Mouse (Mus musculus) forebrain, embryonic 15.5 days (tissue): Measurements from ENCODE around the gene Map2. TPM values are rescaled to one million over a fixed set of nuclear protein-coding genes. Genes with fewer than 3 reads are reported as not detected.
A peak's percentile ranks its signal among the peaks of the same experiment; 100 is the strongest.

Source experiments
- ATAC-seq: fragments of 200-750 bp; cut with Nextera tagmentation; replicated peaks from 2 replicates; pipeline ENCODE4 v1.8.0; 2017; ENCODE audit warnings: mild to moderate bottlenecking, moderate TSS enrichment, moderate library complexity
- H3K27ac ChIP-seq: fragments of 300-500 bp; sonication (generic); replicated peaks from 2 replicates; pipeline ENCODE4 v1.5.1; 2015; ENCODE audit warnings: mild to moderate bottlenecking, inconsistent platforms
- H3K27me3 ChIP-seq: fragments of 300-500 bp; sonication (generic); 2 replicates; pipeline ENCODE4 v1.6.1; 2015; ENCODE audit warnings: inconsistent platforms
- H3K36me3 ChIP-seq: fragments of 300-500 bp; sonication (generic); 2 replicates; pipeline ENCODE4 v1.6.1; 2015; ENCODE audit warnings: mild to moderate bottlenecking, inconsistent platforms
- H3K4me1 ChIP-seq: fragments of 300-500 bp; sonication (generic); 2 replicates; pipeline ENCODE4 v1.6.1; 2015; ENCODE audit warnings: inconsistent platforms
- H3K4me2 ChIP-seq: fragments of 300-500 bp; sonication (generic); replicated peaks from 2 replicates; pipeline ENCODE4 v1.6.1; 2015; ENCODE audit warnings: mild to moderate bottlenecking, inconsistent platforms
- H3K4me3 ChIP-seq: fragments of 300-500 bp; sonication (generic); 2 replicates; pipeline ENCODE4 v1.5.1; 2015; ENCODE audit warnings: mild to moderate bottlenecking, inconsistent platforms
- H3K9ac ChIP-seq: fragments of 300-500 bp; sonication (generic); replicated peaks from 2 replicates; pipeline ENCODE4 v1.6.1; 2015; ENCODE audit warnings: mild to moderate bottlenecking, inconsistent platforms
- H3K9me3 ChIP-seq: fragments of 300-500 bp; sonication (generic); 2 replicates; pipeline ENCODE4 v1.6.1; 2016; ENCODE audit warnings: inconsistent platforms
- WGBS: fragments of 180-500 bp; shearing (Covaris S2); methylation state at CpG from one replicate; pipeline ENCODE4 v1.1.7; 2015; ENCODE audit warnings: mixed read lengths; 5-methylcytosine and 5-hydroxymethylcytosine counted together
- polyA plus RNA-seq: library from polyadenylated mRNA; unstranded; fragments of >200 nt; fragmentation: Nextera tagmentation; extraction: Ambion mirVana; gene quantifications from 2 replicates; pipeline ENCODE4 v1.2.1, GENCODE M21; 2015

The Map2 gene
- polyA plus RNA-seq, 1 experiment from 2014 or later: 448 TPM

DNA sequence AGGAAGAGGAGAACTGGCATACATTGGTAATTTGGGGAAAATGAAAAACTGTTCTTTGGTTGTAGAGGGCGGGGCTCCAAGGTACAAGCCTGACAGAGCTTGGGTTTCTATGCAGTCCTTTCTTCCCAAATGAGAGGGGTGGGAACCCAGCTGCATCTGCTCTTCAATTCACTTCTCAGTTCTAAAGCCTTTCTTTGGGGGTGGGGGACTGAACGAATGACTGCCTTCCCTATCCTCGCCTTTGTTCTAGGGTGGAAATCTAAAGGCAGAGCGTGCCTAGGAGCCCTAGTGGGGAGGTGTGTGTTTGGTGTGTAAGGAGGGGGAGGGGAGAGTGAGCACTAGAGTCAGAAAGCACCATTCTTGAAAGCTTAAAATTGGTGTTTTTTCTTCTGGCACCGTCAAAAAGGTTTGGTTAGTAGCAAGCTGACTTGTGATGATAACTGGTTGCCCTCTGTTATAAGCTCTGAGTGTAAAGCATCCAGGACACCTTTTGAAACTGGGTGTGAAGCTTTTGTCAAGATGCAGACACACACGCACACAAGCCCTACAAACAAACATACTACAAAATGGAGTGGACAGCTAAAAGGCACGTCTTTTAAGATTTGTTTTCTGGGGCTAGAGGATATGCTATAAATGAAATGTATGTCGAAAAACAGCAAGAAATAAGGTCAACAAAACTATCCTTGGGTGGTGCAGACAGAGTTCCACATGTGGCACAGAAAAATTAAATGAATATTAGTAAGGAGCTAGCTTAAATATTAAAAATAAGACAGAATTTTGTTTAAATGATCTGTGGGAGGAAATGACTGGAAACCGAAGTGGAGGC is 1.2 kb downstream of the Map2 start:
- peak overlapping the region; percentile 71 for H3K4me3 ChIP-seq
- peak overlapping the region; percentile 89 for H3K27ac ChIP-seq
- peaks cover 10% of the 10 kb centered on the region; the same call in 1 of the 2 replicates for H3K36me3 ChIP-seq
- WGBS: 6% methylated on average over 9 of the region's 9 CpGs
- no peaks in the 10 kb centered on the region for H3K9me3 ChIP-seq
- peak overlapping the region; percentile 66 for H3K4me2 ChIP-seq
- peak overlapping the region; percentile 91 for H3K9ac ChIP-seq
- H3K27me3 ChIP-seq: no peaks in the 10 kb centered on the region
- ATAC-seq: peak; percentile 62
- peaks cover 29% of the 10 kb centered on the region for H3K4me1 ChIP-seq

DNA sequence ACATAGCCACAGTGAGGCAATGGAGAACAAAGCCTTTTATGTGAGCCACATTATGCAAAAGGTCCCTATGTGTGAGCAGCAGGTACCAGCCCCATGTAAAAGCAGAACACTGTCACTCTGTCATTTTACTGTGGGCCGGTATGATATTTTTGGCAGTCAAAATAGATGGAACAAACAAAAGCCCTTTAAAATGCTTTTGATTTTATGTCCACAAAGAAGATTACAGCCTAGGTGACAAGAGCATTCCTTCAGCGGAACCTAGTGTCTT is 1.7 kb downstream of the Map2 start:
- Histone ChIP-seq H3K4me2 (peak overlapping the region; percentile 66), H3K27me3 (no peaks in the 10 kb centered on the region), H3K4me1 (peaks cover 33% of the 10 kb centered on the region), H3K9me3 (no peaks in the 10 kb centered on the region), H3K4me3 (peak overlapping the region; percentile 71), H3K9ac (peak overlapping the region; percentile 91), H3K27ac (peak overlapping the region; percentile 89), H3K36me3 (peaks cover 14% of the 10 kb centered on the region; the same call in 1 of the 2 replicates)
- ATAC-seq: no peak
- whole genome bisulfite sequencing: 14% methylated on average over 2 of the region's 2 CpGs

DNA sequence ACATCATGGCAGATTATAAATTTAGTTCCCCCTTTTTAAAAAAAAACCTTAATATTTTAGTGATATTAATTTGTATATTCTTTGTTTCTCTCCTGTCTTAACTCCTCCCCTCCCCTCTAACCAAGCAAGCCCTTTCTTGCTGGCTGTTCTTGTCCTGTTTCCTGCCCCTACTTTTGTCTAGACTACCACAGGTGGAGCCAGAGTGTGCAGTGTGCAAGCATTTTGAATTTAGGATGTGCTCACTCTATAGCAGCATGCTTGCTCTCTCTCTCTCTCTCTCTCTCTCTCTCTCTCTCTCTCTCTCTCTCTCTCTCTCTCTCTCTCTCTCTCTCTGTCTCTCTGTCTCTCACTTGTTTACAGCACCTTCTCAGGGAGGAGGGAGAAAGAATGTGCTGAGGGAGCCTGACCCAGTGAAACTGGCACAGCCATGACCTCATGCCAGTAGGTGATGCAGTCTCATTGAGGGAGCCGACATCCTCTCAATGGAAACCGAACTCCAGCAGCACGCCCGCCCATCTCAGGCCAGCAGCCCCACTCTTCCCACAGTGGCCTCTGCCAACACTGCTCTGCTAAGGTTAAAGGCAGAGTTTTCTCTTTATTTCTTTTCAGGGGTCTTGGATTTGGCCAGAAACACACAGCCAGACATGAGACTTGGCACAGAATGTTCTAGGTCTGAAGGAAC is 2.6 kb downstream of the Map2 start:
- Histone ChIP-seq H3K9me3 (no peaks in the 10 kb centered on the region), H3K4me2 (peak overlapping the region; percentile 66), H3K27me3 (no peaks in the 10 kb centered on the region), H3K9ac (peak overlapping the region; percentile 91), H3K36me3 (peaks cover 14% of the 10 kb centered on the region), H3K27ac (peak overlapping the region; percentile 89), H3K4me1 (peaks cover 33% of the 10 kb centered on the region), H3K4me3 (peak overlapping the region; percentile 71)
- WGBS: 11% methylated on average over 4 of the region's 4 CpGs
- 0 out of 2 replicates have a peak, but pooled peaks have one; percentile 12 for ATAC-seq

DNA sequence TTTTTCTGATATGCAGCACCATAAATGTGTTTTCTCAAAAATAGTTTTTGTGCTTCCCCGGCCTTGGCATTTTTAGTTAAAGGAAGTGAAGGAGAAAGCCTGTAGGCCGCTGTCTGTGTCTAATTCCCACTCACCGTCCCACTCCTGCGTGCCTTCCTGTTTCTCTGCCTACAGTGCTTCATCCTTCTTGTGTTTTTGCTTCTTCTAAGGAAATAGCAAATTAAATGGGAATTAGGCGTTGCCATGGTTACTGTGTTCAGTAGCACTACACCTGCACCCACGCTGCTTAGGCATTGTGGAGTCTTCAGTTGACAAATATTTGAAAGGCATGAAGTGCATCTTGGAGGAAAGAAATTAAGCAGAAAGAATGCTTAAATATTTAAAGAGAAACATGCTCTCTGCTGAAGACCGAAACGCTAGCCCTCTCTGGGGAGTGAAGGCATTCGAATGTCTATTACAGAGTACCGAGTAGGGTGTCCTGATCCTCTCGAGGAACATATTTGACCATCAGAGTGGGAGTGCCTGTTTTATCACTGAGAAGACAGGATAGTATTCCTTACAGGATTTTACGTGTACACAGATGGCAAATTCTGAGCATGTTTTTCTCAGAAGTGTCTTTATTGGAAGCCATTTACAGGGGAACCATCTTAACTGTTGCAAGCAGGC is 12.1 kb downstream of the Map2 start:
- Histone ChIP-seq H3K9me3 (no peaks in the 10 kb centered on the region), H3K4me2 (no peak overlapping the region; the same call in 1 of the 2 replicates), H3K27me3 (no peaks in the 10 kb centered on the region), H3K27ac (peak overlapping the region; percentile 1; the same call in 1 of the 2 replicates), H3K36me3 (peaks cover 2% of the 10 kb centered on the region; the same call in 1 of the 2 replicates), H3K4me3 (no peak overlapping the region), H3K9ac (no peak overlapping the region), H3K4me1 (peaks cover 36% of the 10 kb centered on the region)
- ATAC-seq: peak; percentile 49; the same call in 1 of the 2 replicates
- 31% methylated on average over 12 of the region's 12 CpGs for WGBS

DNA sequence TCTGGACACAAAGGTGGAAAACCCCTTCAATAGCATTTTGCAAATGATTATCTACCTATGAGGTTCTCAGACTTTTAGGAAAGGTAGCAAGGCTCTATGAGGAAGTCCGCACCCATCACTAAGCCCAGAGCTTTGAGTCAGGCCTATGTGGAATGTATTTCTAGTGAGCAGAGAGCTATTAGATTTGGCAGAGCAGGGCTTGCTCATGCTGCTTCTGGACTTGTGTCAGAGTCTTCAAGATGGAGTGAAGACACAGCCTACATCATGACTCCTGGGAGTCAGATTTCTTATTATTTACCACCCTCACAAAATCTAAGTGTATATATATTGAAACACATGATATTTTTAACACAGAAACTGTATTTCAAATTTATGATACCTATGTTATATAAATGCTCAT is 17.3 kb downstream of the Map2 start:
- no peak for ATAC-seq
- H3K9ac ChIP-seq: no peak overlapping the region
- no peaks in the 10 kb centered on the region for H3K27me3 ChIP-seq
- no peak overlapping the region for H3K4me3 ChIP-seq
- H3K4me2 ChIP-seq: no peak overlapping the region
- no peaks in the 10 kb centered on the region for H3K9me3 ChIP-seq
- peaks cover 28% of the 10 kb centered on the region for H3K4me1 ChIP-seq
- 98% methylated on average over 1 of the region's 1 CpGs for WGBS
- H3K27ac ChIP-seq: no peak overlapping the region
- no peaks in the 10 kb centered on the region for H3K36me3 ChIP-seq

DNA sequence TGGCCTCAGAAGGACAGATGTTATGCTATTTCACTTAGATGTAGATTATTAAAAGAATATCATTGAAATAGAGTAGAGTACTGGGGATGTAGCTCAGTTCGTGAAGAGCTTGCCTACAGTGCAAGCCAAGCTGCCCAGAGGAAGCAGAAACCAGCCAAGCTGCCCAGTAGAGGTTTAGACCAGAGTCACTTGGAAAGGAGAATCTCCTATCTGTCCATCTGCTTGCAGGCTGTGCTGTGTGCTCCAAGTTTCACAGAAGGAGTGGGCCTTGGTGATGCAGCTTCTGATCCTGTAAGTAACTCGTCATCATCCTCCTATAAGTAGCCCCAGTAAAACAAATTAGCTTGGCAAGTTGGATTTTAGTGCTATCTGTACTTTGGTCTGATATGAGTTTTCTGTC is 17.8 kb downstream of the Map2 start:
- H3K4me2 ChIP-seq: no peak overlapping the region
- H3K36me3 ChIP-seq: no peaks in the 10 kb centered on the region
- no peak overlapping the region for H3K4me3 ChIP-seq
- H3K27ac ChIP-seq: no peak overlapping the region
- ATAC-seq: no peak
- 88% methylated on average over 2 of the region's 2 CpGs for WGBS
- H3K4me1 ChIP-seq: peaks cover 24% of the 10 kb centered on the region
- H3K9ac ChIP-seq: no peak overlapping the region
- H3K9me3 ChIP-seq: no peaks in the 10 kb centered on the region
- no peaks in the 10 kb centered on the region for H3K27me3 ChIP-seq

DNA sequence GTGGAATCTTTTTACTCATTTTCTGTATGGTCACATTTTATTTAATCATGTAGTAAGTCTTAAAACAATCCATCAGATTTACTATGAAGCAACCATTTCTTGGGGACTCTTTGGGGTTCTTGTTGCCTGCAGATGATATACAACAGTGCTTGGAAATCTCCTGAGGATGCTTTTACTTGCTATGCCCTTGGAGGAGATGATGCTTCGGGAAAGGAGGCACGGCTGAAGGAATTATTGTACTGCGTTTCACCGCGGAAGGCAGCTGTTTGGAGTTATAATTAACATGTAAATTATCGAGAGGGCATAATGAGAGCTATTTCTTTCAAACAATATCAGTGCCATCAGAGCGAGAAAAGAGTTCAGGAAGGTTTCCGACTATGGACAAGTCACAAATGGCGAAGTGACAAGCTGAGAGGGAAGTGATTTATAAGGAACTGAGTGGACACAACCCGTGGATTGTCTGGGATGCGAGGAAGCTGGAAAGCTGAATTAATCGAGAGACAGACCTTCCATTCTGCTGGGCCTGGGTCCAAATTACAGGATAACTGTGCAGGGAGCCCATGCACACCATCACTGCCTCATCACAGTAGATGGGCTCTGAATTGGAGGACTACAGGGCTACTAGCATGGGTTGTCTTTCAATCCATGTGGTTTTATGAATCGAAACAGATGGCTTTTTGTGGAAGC is 20.1 kb downstream of the Map2 start:
- H3K27ac ChIP-seq: peak overlapping the region; percentile 33
- H3K4me1 ChIP-seq: peaks cover 24% of the 10 kb centered on the region
- no peak overlapping the region for H3K4me3 ChIP-seq
- H3K9me3 ChIP-seq: no peaks in the 10 kb centered on the region
- no peak overlapping the region for H3K4me2 ChIP-seq
- no peak overlapping the region for H3K9ac ChIP-seq
- 16% methylated on average over 13 of the region's 13 CpGs for WGBS
- no peaks in the 10 kb centered on the region for H3K27me3 ChIP-seq
- ATAC-seq: peak; percentile 55; the same call in 1 of the 2 replicates
- no peaks in the 10 kb centered on the region for H3K36me3 ChIP-seq

DNA sequence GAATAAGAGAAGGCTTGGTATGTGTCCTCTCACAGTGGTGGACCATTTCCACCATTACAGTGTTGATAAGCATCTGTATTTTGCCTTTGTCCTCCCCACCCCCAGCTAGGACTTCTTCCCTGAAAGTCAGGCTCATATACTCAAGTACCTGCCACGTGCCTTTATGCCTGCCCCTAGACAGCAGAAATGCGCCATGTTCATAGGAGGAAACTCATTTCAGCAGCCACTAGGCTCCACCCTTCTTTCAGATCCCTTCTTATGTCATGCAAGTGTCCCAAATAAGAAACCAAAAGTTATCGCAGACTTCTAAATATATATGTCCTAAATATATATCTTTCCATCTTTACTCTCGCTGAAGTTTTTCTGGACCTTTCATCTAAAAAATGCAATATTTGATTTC is 21.2 kb downstream of the Map2 start:
- H3K27ac ChIP-seq: no peak overlapping the region
- 91% methylated on average over 4 of the region's 4 CpGs for WGBS
- H3K27me3 ChIP-seq: no peaks in the 10 kb centered on the region
- no peaks in the 10 kb centered on the region for H3K36me3 ChIP-seq
- ATAC-seq: no peak
- no peak overlapping the region for H3K4me3 ChIP-seq
- no peaks in the 10 kb centered on the region for H3K9me3 ChIP-seq
- no peak overlapping the region for H3K9ac ChIP-seq
- H3K4me1 ChIP-seq: peaks cover 22% of the 10 kb centered on the region
- H3K4me2 ChIP-seq: no peak overlapping the region

DNA sequence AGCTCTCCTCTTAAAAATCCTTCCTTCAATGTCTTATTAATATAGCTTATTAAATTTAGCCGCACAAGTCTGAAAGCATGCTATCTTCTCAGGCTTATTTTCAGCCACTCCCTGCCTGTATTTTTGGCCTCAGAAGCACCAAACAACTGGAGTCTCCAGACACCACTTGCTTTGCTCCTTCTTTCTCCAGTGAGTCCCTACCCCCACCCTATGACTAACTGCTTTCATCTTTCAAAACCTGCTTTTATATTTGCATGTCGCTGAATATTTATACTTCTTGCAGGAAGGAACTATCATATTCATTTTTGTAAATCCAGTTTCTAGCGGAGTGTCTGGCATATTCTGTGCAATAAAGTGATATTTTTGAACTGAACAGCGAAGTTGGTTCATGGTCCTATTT is 21.6 kb downstream of the Map2 start:
- Histone ChIP-seq H3K4me3 (no peak overlapping the region), H3K27ac (no peak overlapping the region), H3K9ac (no peak overlapping the region), H3K4me1 (peaks cover 22% of the 10 kb centered on the region), H3K4me2 (no peak overlapping the region), H3K9me3 (no peaks in the 10 kb centered on the region), H3K36me3 (no peaks in the 10 kb centered on the region), H3K27me3 (no peaks in the 10 kb centered on the region)
- ATAC-seq: no peak
- 87% methylated on average over 4 of the region's 4 CpGs for WGBS

DNA sequence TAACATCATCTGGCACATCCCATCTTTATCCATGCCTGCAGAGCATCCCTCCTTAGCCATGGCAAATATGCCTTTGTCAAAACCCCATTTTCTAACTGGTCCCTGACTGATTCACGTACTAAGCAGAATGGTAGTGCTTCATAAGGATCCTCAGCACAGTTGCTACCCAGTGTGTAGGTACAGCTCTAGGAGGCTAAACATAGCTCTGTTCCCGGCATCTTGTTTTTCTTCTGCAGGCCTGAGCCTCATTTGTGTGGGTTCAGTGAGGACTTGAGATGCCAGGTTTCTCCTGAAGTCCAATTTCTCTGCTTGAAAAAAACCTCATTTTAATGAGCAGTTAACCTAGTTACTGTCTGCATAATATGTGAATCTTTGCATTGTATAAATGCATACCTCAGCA is 30.4 kb downstream of the Map2 start:
- WGBS: 85% methylated on average over 2 of the region's 2 CpGs

DNA sequence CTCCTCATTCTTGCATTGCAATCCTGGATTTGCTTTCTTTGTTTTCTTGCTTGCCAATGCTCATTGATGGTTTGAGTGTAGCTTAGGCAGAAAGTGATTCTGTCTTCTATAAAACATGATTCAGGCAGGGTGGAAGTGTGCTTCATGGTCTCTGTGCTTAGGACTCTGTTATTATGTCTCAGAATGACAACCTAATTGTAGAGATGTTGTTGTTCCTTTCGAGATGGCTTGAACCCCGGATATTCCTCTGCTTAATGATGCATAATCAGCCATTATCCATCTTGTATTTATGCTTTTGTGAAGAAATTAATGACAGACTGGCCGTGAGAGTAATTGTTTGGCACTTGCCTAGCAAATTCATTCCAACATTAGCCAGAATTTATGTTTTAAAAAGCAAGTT is 31.8 kb downstream of the Map2 start:
- peak overlapping the region; percentile 14 for H3K27ac ChIP-seq
- peaks cover 30% of the 10 kb centered on the region for H3K4me1 ChIP-seq
- 0 out of 2 replicates have a peak, but pooled peaks have one; percentile 35 for ATAC-seq
- WGBS: 20% methylated on average over 3 of the region's 3 CpGs
- H3K4me2 ChIP-seq: no peak overlapping the region
- H3K9ac ChIP-seq: no peak overlapping the region
- H3K36me3 ChIP-seq: no peaks in the 10 kb centered on the region
- H3K4me3 ChIP-seq: no peak overlapping the region
- no peaks in the 10 kb centered on the region for H3K27me3 ChIP-seq
- no peaks in the 10 kb centered on the region for H3K9me3 ChIP-seq

More for the DNA sequence above, 30.4 kb downstream of the Map2 start:
- peaks cover 20% of the 10 kb centered on the region for H3K4me1 ChIP-seq
- H3K4me3 ChIP-seq: no peak overlapping the region
- H3K36me3 ChIP-seq: no peaks in the 10 kb centered on the region
- H3K27ac ChIP-seq: 0 out of 2 replicates have a peak overlapping the region, but pooled peaks have one; percentile 11
- H3K4me2 ChIP-seq: no peak overlapping the region
- no peak for ATAC-seq
- H3K27me3 ChIP-seq: no peaks in the 10 kb centered on the region
- no peaks in the 10 kb centered on the region for H3K9me3 ChIP-seq
- no peak overlapping the region for H3K9ac ChIP-seq
